Mouse (Mus musculus) intestine, embryonic 15.5 days (tissue): ENCODE measurements around the gene Fam81a. TPM values are rescaled to one million over a fixed set of nuclear protein-coding genes. Genes with fewer than 3 reads are reported as not detected.

ENCODE experiments used
- ATAC-seq: fragments of 200-750 bp; cut with Nextera tagmentation; 2 replicates; pipeline ENCODE4 v1.8.0; 2017; ENCODE audit warnings: moderate TSS enrichment, moderate library complexity
- H3K27ac ChIP-seq: fragments of 300-500 bp; sonication (generic); 2 replicates; pipeline ENCODE4 v1.5.1; 2015; ENCODE audit warnings: mild to moderate bottlenecking, inconsistent platforms
- H3K27me3 ChIP-seq: fragments of 300-500 bp; sonication (generic); replicated peaks from 2 replicates; pipeline ENCODE4 v1.6.1; 2015; ENCODE audit warnings: inconsistent platforms
- H3K36me3 ChIP-seq: fragments of 300-500 bp; sonication (generic); 2 replicates; pipeline ENCODE4 v1.6.1; 2015; ENCODE audit warnings: inconsistent platforms
- H3K4me1 ChIP-seq: fragments of 300-500 bp; sonication (generic); replicated peaks from 2 replicates; pipeline ENCODE4 v1.6.1; 2015; ENCODE audit warnings: inconsistent platforms
- H3K4me2 ChIP-seq: fragments of 300-500 bp; sonication (generic); replicated peaks from 2 replicates; pipeline ENCODE4 v1.6.1; 2015; ENCODE audit warnings: mild to moderate bottlenecking, inconsistent platforms
- H3K4me3 ChIP-seq: fragments of 300-500 bp; sonication (generic); replicated peaks from 2 replicates; pipeline ENCODE4 v1.5.1; 2015; ENCODE audit warnings: inconsistent platforms
- H3K9ac ChIP-seq: fragments of 300-500 bp; sonication (generic); 2 replicates; pipeline ENCODE4 v1.6.1; 2015; ENCODE audit warnings: inconsistent platforms
- H3K9me3 ChIP-seq: fragments of 300-500 bp; sonication (generic); 2 replicates; pipeline ENCODE4 v1.6.1; 2016; ENCODE audit warnings: inconsistent platforms
- WGBS: fragments of 180-500 bp; shearing (Covaris S2); methylation state at CpG from one replicate; pipeline ENCODE4 v1.1.7; 2015; 5-methylcytosine and 5-hydroxymethylcytosine counted together
- polyA plus RNA-seq: library from polyadenylated mRNA; unstranded; fragments of >200 nt; fragmentation: Nextera tagmentation; extraction: Ambion mirVana; gene quantifications from 2 replicates; pipeline ENCODE4 v1.2.1, GENCODE M21; 2015

Fam81a gene
- polyA plus RNA-seq, 1 experiment from 2014 or later: 7.1 TPM

DNA sequence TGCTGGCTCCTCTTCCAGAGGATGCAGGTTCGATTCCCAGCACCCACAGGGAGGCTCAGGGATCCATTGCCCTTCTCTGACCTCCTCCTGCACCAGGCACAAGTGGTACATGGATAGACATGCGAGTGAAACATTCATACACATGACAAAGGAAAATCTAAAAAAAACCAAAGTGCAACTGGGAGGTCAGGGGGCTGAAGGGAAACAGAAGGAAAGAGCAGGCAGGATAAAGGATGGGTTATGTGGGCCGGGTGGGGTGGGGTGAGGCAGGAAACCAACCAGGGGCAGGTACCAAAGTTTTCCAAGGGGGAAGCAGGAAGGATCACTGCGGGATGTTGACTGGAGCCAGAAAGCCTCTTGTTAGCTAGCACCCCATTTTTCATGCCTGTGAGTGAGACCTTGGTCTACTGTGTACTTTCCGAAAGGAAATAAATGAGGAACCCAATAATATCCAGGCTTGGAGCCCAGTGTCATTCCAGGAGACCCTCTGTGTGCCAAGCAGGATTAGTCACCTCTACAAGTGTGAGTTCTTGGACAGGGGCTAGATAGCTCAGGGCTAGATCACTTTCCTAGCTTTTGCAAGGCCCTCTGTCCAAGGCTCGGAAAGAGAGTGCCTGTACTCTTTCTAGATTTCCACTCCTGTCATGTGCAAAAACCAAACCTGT lies 93.5 kb downstream of the Fam81a start:
- no peaks in the 10 kb centered on the region for H3K9me3 ChIP-seq
- no peaks in the 10 kb centered on the region for H3K27me3 ChIP-seq
- peak overlapping the region; percentile 62 for H3K27ac ChIP-seq
- no peak overlapping the region for H3K4me3 ChIP-seq
- ATAC-seq: no peak
- H3K4me2 ChIP-seq: peak overlapping the region; percentile 22; the same call in 1 of the 2 replicates
- 42% methylated on average over 6 of the region's 6 CpGs for WGBS
- H3K36me3 ChIP-seq: no peaks in the 10 kb centered on the region
- no peak overlapping the region for H3K9ac ChIP-seq
- H3K4me1 ChIP-seq: peaks cover 21% of the 10 kb centered on the region

DNA sequence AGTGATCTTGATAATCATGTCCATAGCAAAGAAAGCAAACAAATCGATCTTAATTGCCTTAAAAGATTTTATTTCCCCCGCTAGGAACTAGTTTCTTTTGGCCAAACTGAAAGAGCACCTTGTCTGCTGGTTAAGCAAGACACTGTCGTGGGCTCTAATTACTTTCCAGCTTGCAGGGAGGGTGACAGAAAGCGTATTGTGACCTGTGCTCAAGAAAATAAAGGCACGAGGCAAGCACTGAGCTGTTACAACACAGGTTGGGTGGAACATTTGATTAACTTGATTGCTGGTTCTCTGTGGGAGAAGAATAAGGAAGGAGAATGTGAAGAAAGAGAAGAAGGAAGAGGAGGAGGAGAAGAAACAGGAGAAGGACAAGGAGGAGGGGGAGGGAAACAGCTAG lies 94.1 kb downstream of the Fam81a start:
- peak; percentile 53 for ATAC-seq
- H3K9me3 ChIP-seq: no peaks in the 10 kb centered on the region
- no peak overlapping the region for H3K9ac ChIP-seq
- 44% methylated on average over 5 of the region's 5 CpGs for WGBS
- H3K4me3 ChIP-seq: no peak overlapping the region
- peak overlapping the region; percentile 62 for H3K27ac ChIP-seq
- H3K4me1 ChIP-seq: peaks cover 21% of the 10 kb centered on the region
- H3K36me3 ChIP-seq: no peaks in the 10 kb centered on the region
- H3K4me2 ChIP-seq: peak overlapping the region; percentile 22
- H3K27me3 ChIP-seq: no peaks in the 10 kb centered on the region

DNA sequence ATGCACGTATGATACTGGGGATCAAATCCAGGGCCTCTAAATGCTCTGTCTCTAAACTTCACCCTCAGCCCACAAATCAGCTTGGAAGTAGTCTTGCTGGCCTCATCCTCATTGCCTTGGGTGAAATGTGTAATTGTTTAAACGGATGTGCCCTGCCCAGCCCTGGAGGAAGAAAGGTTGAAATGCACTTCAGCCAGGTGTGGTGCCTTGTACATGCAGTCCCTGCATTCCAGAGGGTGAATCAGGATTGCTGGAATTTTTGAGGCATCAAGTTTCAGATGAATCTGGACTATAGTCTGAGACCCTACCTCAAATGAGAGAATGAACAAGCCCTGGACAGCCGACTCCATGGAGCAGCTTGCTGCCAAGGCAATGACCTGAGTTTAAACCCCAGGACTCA lies 94.5 kb downstream of the Fam81a start:
- peaks cover 21% of the 10 kb centered on the region for H3K4me1 ChIP-seq
- H3K36me3 ChIP-seq: no peaks in the 10 kb centered on the region
- 35% methylated on average over 3 of the region's 3 CpGs for WGBS
- no peak overlapping the region for H3K9ac ChIP-seq
- H3K27ac ChIP-seq: peak overlapping the region; percentile 62
- no peaks in the 10 kb centered on the region for H3K9me3 ChIP-seq
- H3K4me2 ChIP-seq: peak overlapping the region; percentile 22
- H3K4me3 ChIP-seq: no peak overlapping the region
- ATAC-seq: peak; percentile 81
- no peaks in the 10 kb centered on the region for H3K27me3 ChIP-seq

GRCm38 (mm10) chr9:70046255-70046654 lies 96.1 kb downstream of the Fam81a start:
- Histone ChIP-seq H3K27ac (no peak overlapping the region), H3K9ac (no peak overlapping the region), H3K9me3 (no peaks in the 10 kb centered on the region), H3K4me3 (no peak overlapping the region), H3K36me3 (no peaks in the 10 kb centered on the region), H3K4me1 (peaks cover 21% of the 10 kb centered on the region), H3K27me3 (no peaks in the 10 kb centered on the region), H3K4me2 (no peak overlapping the region)
- no peak for ATAC-seq
- 64% methylated on average over 6 of the region's 6 CpGs for WGBS

- 51% methylated on average over 2 of the region's 2 CpGs for WGBS
- H3K9ac ChIP-seq: no peak overlapping the region
- H3K4me3 ChIP-seq: no peak overlapping the region
- H3K36me3 ChIP-seq: no peaks in the 10 kb centered on the region
- H3K27ac ChIP-seq: no peak overlapping the region
- peaks cover 21% of the 10 kb centered on the region for H3K4me1 ChIP-seq
- H3K9me3 ChIP-seq: no peaks in the 10 kb centered on the region
- H3K27me3 ChIP-seq: no peaks in the 10 kb centered on the region
- H3K4me2 ChIP-seq: no peak overlapping the region
- no peak for ATAC-seq
These were observed 97.5 kb downstream of the Fam81a start for GRCm38 (mm10) chr9:70044865-70045264.

GRCm38 (mm10) chr9:70042935-70043334 lies 99.4 kb downstream of the Fam81a start:
- no peak for ATAC-seq
- Histone ChIP-seq H3K4me3 (no peak overlapping the region), H3K36me3 (no peaks in the 10 kb centered on the region), H3K27me3 (no peaks in the 10 kb centered on the region), H3K4me2 (no peak overlapping the region), H3K4me1 (peaks cover 5% of the 10 kb centered on the region; the same call in 1 of the 2 replicates), H3K9ac (no peak overlapping the region), H3K27ac (no peak overlapping the region), H3K9me3 (no peaks in the 10 kb centered on the region)
- 69% methylated on average over 1 of the region's 1 CpGs for WGBS

GRCm38 (mm10) chr9:70042137-70042536 lies 100.2 kb downstream of the Fam81a start:
- H3K36me3 ChIP-seq: no peaks in the 10 kb centered on the region
- no peak overlapping the region for H3K27ac ChIP-seq
- no peaks in the 10 kb centered on the region for H3K4me1 ChIP-seq
- H3K4me2 ChIP-seq: no peak overlapping the region
- no peak overlapping the region for H3K9ac ChIP-seq
- no peaks in the 10 kb centered on the region for H3K27me3 ChIP-seq
- WGBS: 87% methylated on average over 4 of the region's 4 CpGs
- no peak for ATAC-seq
- no peak overlapping the region for H3K4me3 ChIP-seq
- H3K9me3 ChIP-seq: no peaks in the 10 kb centered on the region

GRCm38 (mm10) chr9:70040570-70040969 lies 101.8 kb downstream of the Fam81a start:
- no peaks in the 10 kb centered on the region for H3K4me1 ChIP-seq
- no peaks in the 10 kb centered on the region for H3K36me3 ChIP-seq
- H3K9me3 ChIP-seq: no peaks in the 10 kb centered on the region
- 87% methylated on average over 11 of the region's 11 CpGs for WGBS
- H3K27me3 ChIP-seq: no peaks in the 10 kb centered on the region
- ATAC-seq: no peak
- no peak overlapping the region for H3K4me2 ChIP-seq
- no peak overlapping the region for H3K27ac ChIP-seq
- H3K4me3 ChIP-seq: no peak overlapping the region
- no peak overlapping the region for H3K9ac ChIP-seq

- H3K27ac ChIP-seq: no peak overlapping the region
- no peaks in the 10 kb centered on the region for H3K27me3 ChIP-seq
- H3K4me1 ChIP-seq: no peaks in the 10 kb centered on the region
- no peaks in the 10 kb centered on the region for H3K36me3 ChIP-seq
- peak; percentile 64 for ATAC-seq
- H3K9ac ChIP-seq: no peak overlapping the region
- 61% methylated on average over 6 of the region's 6 CpGs for WGBS
- H3K4me3 ChIP-seq: no peak overlapping the region
- H3K9me3 ChIP-seq: no peaks in the 10 kb centered on the region
- no peak overlapping the region for H3K4me2 ChIP-seq
These were observed 102.6 kb downstream of the Fam81a start for GRCm38 (mm10) chr9:70039597-70040385.

Other genes with a start within 250 kb of the Fam81a start
- gene Bnip2, start 153.1 kb downstream of the Fam81a start, polyA plus RNA-seq: 67.0 and 72.1 TPM in 2 replicates
- gene Gtf2a2, start 130.0 kb downstream of the Fam81a start, polyA plus RNA-seq: 177 and 182 TPM in 2 replicates
- gene Gcnt3, start 104.5 kb downstream of the Fam81a start, polyA plus RNA-seq: 8.3 and 8.9 TPM in 2 replicates
- gene Myo1e, start 64.8 kb upstream of the Fam81a start, polyA plus RNA-seq: 18.4 and 19.4 TPM in 2 replicates